Mouse (Mus musculus) limb, embryonic 12.5 days (tissue): ENCODE results near the gene Fam213a. TPM values are rescaled to one million over a fixed set of nuclear protein-coding genes. Genes with fewer than 3 reads are reported as not detected.

Experiments
- ATAC-seq: fragments of 200-750 bp; cut with Nextera tagmentation; 2 replicates; pipeline ENCODE4 v1.8.0; 2017; ENCODE audit warnings: low read depth, moderate TSS enrichment; ENCODE audit not compliant: insufficient number of reproducible peaks, insufficient read depth, low FRiP score, low TSS enrichment
- H3K27ac ChIP-seq: fragments of 300-500 bp; sonication (generic); 2 replicates; pipeline ENCODE4 v1.5.1; 2016; ENCODE audit warnings: mild to moderate bottlenecking, moderate library complexity
- H3K27me3 ChIP-seq: fragments of 300-500 bp; sonication (generic); 2 replicates; pipeline ENCODE4 v1.6.1; 2016; ENCODE audit warnings: mild to moderate bottlenecking, moderate library complexity
- H3K36me3 ChIP-seq: fragments of 300-500 bp; sonication (generic); 2 replicates; pipeline ENCODE4 v1.6.1; 2016; ENCODE audit warnings: mild to moderate bottlenecking, moderate library complexity
- H3K4me1 ChIP-seq: fragments of 300-500 bp; sonication (generic); replicated peaks from 2 replicates; pipeline ENCODE4 v1.6.1; 2016
- H3K4me2 ChIP-seq: fragments of 300-500 bp; sonication (generic); 2 replicates; pipeline ENCODE4 v1.6.1; 2016; ENCODE audit warnings: mild to moderate bottlenecking, moderate library complexity
- H3K4me3 ChIP-seq: fragments of 300-500 bp; sonication (generic); replicated peaks from 2 replicates; pipeline ENCODE4 v1.5.1; 2016; ENCODE audit warnings: mild to moderate bottlenecking
- H3K9ac ChIP-seq: fragments of 300-500 bp; sonication (generic); replicated peaks from 2 replicates; pipeline ENCODE4 v1.6.1; 2016; ENCODE audit warnings: mild to moderate bottlenecking, moderate library complexity
- H3K9me3 ChIP-seq: fragments of 300-500 bp; sonication (generic); 2 replicates; pipeline ENCODE4 v1.6.1; 2016; ENCODE audit warnings: mild to moderate bottlenecking, moderate library complexity
- WGBS: fragments of 180-500 bp; shearing (Covaris S2); methylation state at CpG from one replicate; pipeline ENCODE4 v1.1.7; 2016; 5-methylcytosine and 5-hydroxymethylcytosine counted together
- polyA plus RNA-seq: library from polyadenylated mRNA; unstranded; fragments of >200 nt; fragmentation: Nextera tagmentation; extraction: Ambion mirVana; gene quantifications from 2 replicates; pipeline ENCODE4 v1.2.1, GENCODE M21; 2016

The Fam213a gene
- polyA plus RNA-seq, 1 experiment from 2014 or later = 35.3 TPM

DNA sequence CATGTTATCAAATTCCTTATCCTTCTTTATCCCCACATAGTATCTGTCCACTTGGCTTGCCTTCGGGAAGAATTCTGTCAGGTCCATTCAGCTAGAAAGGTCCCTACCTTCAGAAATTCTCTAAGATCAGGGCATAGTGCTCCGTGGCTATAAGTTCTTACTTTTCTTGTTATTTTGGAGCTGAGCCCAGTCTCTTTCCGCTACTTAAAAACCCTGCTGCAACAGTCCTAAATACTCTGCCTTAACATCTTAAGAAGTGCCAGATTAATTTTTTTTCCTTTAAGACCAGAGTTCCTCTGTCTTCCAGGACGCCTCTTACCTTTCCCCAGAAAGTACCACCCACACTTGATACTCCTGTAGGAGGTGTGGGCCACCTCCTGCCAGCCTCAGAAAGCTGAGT, 53.4 kb downstream of the Fam213a start:
- ATAC-seq = no peak
- no peaks in the 10 kb centered on the region for H3K27me3 ChIP-seq
- no peaks in the 10 kb centered on the region for H3K9me3 ChIP-seq
- H3K9ac ChIP-seq = no peak overlapping the region
- H3K4me1 ChIP-seq = peaks cover 72% of the 10 kb centered on the region
- WGBS = 72% methylated on average over 4 of the region's 4 CpGs
- 0 out of 2 replicates have a peak overlapping the region, but pooled peaks have one; percentile 14 for H3K27ac ChIP-seq
- no peaks in the 10 kb centered on the region for H3K36me3 ChIP-seq
- H3K4me3 ChIP-seq = no peak overlapping the region
- H3K4me2 ChIP-seq = no peak overlapping the region

DNA sequence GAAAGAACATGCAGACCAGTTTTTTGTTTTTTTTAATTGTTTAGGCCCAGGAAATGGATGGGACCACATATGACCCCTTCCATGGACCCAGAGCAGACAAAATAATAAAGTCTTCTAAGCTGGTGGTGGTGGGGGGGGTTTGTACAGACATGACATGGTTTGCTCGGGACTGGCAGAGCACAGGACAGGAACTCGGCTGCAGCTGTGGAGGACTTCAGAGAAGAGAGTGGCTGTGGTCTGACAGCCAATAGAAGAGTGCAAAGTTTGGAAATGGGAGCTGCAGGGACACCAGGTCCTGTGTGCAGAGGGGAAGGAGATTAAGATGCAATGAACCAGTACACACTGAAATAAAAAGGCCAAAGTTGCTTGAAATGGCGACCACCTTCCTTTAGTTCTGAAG, 54.0 kb downstream of the Fam213a start:
- Histone ChIP-seq H3K9me3 (no peaks in the 10 kb centered on the region), H3K27me3 (no peaks in the 10 kb centered on the region), H3K27ac (peak overlapping the region; percentile 64), H3K4me1 (peaks cover 72% of the 10 kb centered on the region), H3K36me3 (no peaks in the 10 kb centered on the region), H3K4me3 (no peak overlapping the region), H3K4me2 (no peak overlapping the region), H3K9ac (no peak overlapping the region)
- WGBS = 41% methylated on average over 3 of the region's 3 CpGs
- no peak for ATAC-seq

DNA sequence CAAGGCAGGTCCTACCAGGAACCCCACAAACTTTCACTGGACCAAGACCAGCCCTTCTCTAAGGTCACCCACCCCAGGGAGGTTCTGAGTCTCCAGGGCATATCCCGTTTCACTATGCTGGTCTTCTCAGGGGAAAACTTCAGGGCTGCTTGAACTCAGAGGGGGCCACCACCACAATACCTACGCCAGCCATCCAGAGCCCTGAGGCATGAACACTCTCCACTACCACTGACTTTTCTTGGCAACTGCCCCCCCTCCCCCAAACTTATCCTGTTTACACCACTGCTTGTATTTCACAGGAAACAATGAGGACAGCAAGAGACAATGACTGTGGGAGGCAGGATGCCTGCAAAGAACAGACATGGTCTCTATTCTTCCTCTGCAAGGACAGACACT, 54.6 kb downstream of the Fam213a start:
- Histone ChIP-seq H3K4me2 (no peak overlapping the region), H3K4me3 (no peak overlapping the region), H3K9me3 (no peaks in the 10 kb centered on the region), H3K27ac (peak overlapping the region; percentile 64), H3K27me3 (no peaks in the 10 kb centered on the region), H3K36me3 (no peaks in the 10 kb centered on the region), H3K9ac (no peak overlapping the region), H3K4me1 (peaks cover 73% of the 10 kb centered on the region)
- WGBS = 44% methylated on average over 2 of the region's 2 CpGs
- ATAC-seq = no peak

DNA sequence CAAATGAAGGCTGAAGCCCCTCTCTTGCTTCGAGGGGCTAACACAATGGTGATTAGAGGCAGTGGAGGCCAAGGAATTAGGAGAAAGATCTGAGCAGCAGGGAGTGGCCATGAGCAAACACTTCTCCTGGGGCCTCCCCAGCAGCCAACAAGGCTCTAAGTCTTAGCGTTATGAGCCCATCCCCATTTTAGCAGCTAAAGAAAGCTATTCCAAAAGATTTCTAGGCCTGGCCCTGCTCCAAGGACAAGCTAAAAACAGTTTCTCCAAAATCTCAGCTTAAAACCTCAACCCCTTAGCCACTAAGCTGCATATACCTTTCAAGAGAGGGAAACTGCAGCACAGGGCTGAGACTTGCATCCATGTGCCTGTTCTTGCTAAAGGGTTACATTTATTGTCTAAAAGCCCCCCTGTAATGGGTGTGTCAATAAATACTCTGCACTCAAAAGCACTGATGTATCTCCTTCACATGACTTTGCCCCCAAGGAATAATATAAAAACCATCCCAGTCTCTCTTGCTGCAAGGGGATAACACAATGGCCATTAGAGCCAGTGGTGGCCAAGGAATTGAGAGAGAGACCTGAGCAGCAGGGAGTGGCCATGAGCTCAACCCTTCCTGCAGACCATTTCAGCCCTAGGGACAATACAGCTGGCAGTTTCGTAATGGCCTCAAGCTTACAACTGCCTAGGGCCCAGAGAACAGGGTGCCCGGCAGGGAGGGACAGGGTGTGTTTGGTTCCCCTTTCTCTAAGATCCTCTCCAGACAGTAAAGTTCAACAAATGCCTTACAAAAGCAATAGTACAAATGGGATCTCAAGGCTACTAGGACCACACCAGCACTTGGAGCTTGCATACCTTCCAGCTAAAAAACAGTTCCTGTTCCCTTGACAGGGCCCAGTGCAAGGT, 55.3 kb downstream of the Fam213a start:
- Histone ChIP-seq H3K9me3 (no peaks in the 10 kb centered on the region), H3K27me3 (no peaks in the 10 kb centered on the region), H3K27ac (peak overlapping the region; percentile 64), H3K36me3 (no peaks in the 10 kb centered on the region), H3K4me2 (no peak overlapping the region), H3K9ac (no peak overlapping the region), H3K4me3 (no peak overlapping the region), H3K4me1 (peaks cover 73% of the 10 kb centered on the region)
- ATAC-seq = no peak
- WGBS = 50% methylated on average over 4 of the region's 4 CpGs

DNA sequence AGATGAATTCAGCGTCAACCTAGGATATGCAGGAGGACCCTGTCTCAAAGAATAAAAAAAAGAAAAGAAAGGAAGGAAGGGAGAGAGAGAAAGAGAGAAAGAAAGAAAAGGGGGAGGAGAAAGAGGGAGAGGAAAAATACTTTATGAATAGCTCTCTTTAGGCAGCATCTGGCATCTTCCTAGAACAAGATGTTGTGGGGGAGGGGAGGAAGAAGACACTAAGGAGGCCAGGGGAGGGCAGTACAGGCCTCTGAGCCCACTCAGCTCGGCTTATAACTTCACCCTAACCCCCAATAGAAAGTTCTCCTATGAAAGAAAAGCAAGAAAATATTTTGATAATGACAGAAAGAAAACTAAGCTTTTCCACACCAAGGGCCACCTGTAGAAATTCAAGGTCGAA, 56.0 kb downstream of the Fam213a start:
- Histone ChIP-seq H3K27me3 (no peaks in the 10 kb centered on the region), H3K9me3 (no peaks in the 10 kb centered on the region), H3K27ac (peak overlapping the region; percentile 64), H3K4me3 (no peak overlapping the region), H3K4me2 (no peak overlapping the region), H3K4me1 (peaks cover 79% of the 10 kb centered on the region), H3K36me3 (no peaks in the 10 kb centered on the region), H3K9ac (no peak overlapping the region)
- WGBS = 53% methylated on average over 3 of the region's 3 CpGs
- ATAC-seq = no peak

DNA sequence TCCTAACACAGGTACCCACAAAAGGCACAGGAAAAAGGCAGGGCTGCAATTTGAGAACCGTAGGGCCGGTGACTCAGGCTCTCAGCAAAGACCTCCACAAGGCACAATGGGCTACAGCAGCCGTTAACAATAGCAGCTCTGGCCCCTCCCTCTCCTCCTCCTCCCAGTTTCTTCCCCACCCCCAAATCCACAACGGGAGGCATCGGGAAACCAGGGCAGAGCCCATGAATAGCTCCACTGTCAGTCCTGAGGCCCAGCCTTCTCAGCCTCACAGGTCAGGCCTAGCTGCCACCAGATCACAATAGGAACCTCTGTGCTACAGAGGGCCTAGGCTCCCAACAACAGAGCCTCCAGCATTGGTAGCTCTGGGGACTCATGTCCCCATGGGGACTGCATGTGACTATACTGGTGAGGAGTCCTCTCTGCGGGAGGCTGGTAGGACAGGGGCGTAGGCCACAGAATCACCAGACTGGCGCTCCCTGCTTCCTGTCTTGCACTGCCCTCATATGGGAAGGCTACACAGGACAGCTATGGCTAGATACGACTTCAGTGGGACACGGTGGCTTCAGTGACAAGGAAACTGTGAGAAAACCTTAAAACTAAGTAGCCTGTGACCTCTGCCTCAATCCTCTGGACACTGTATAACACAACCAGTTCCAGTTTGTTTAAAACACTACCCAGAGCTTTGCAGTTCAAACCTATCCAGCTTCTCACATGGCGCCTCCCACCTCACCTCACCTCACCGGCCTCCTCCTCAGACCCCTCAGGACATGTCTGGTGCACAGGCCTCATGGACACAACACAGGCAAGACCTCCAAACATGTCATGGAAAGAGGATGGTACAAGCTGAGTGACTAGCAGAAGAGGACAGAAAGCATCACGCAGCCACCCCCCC, 57.1 kb downstream of the Fam213a start:
- ATAC-seq = peak; percentile 77
- H3K27me3 ChIP-seq = no peaks in the 10 kb centered on the region
- no peaks in the 10 kb centered on the region for H3K9me3 ChIP-seq
- H3K36me3 ChIP-seq = no peaks in the 10 kb centered on the region; the same call in 1 of the 2 replicates
- peak overlapping the region; percentile 34; the same call in 1 of the 2 replicates for H3K9ac ChIP-seq
- H3K27ac ChIP-seq = peak overlapping the region; percentile 88
- H3K4me2 ChIP-seq = peak overlapping the region; percentile 35
- H3K4me1 ChIP-seq = peaks cover 80% of the 10 kb centered on the region
- H3K4me3 ChIP-seq = no peak overlapping the region
- 32% methylated on average over 13 of the region's 13 CpGs for WGBS

DNA sequence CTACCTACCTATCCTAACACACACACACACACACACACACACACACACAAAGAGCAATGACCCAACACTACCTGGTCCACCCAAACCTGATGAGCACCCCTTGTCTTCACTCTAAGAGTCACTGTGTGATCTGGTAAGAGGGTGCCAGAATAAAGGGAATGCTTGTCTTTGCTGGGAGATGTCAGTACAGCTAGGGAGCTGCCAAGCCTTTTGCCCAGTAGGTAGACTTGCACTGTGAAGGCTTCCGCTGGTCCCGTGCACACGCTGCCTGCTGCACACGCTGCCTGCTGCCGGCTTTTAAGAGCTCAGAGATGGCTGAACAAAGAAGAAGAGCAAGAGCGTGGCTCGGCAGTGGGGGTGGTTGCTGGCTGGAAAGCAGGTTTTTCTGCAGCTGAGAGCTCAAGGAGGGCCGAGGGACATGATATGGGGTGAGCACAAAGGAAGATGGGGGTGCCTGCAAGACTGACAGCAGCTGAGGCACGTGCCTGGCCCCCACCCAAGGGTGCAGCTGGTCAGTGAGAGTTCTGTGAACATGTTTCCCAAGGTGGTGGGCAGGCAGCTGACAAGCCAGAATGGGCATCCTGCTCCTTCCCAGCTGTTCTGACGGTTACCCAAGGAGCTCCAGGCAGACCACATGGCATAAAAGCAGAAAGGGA, 57.9 kb downstream of the Fam213a start:
- ATAC-seq = no peak
- no peak overlapping the region for H3K4me3 ChIP-seq
- H3K27ac ChIP-seq = peak overlapping the region; percentile 88
- no peaks in the 10 kb centered on the region for H3K9me3 ChIP-seq
- H3K4me2 ChIP-seq = peak overlapping the region; percentile 35
- no peaks in the 10 kb centered on the region for H3K27me3 ChIP-seq
- no peaks in the 10 kb centered on the region; the same call in 1 of the 2 replicates for H3K36me3 ChIP-seq
- H3K9ac ChIP-seq = peak overlapping the region; percentile 34; the same call in 1 of the 2 replicates
- 27% methylated on average over 10 of the region's 10 CpGs for WGBS
- H3K4me1 ChIP-seq = peaks cover 83% of the 10 kb centered on the region

DNA sequence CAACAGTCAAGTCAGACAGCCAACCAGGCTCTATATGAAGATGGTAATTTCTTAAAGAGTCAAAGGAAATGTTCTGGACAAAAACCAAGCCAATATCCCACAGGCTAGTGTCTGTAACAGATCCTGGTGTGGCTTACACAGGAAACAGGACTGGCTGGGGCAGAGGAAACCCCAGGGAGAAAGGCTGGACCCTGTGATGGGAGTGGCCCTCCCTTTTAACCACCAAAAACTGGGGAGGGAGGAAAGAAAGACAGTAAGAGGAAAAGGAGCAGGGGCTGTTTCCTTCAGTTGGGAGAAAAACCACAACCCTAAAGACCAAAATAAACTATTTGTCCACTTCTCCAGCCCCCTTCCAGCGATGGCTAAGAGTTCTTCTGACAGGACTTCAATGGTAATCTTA, 58.4 kb downstream of the Fam213a start:
- peaks cover 85% of the 10 kb centered on the region for H3K4me1 ChIP-seq
- no peaks in the 10 kb centered on the region for H3K9me3 ChIP-seq
- H3K27me3 ChIP-seq = no peaks in the 10 kb centered on the region
- H3K9ac ChIP-seq = no peak overlapping the region
- H3K4me2 ChIP-seq = no peak overlapping the region
- H3K4me3 ChIP-seq = no peak overlapping the region
- no peaks in the 10 kb centered on the region; the same call in 1 of the 2 replicates for H3K36me3 ChIP-seq
- 82% methylated on average over 1 of the region's 1 CpGs for WGBS
- peak overlapping the region; percentile 88; the same call in 1 of the 2 replicates for H3K27ac ChIP-seq
- no peak for ATAC-seq

DNA sequence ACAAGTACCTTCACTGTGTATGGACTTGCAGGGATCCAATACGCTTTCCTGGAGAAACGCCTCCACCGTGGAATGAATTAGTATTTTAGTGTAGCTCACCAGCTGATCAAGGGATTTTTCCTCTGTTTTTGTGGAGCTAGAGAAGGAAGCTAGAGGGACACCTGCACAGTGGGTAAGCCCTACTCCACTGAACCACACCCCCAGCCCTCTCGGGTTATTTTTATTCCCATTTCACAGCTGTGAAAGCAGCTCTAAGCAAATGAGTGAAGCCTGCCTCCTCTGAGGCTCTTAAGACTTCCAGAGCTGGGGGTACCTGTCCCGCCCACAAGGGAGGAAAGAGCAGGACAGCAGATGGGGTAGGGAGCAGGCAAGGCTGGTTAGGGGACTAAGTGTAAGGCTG, 60.2 kb downstream of the Fam213a start:
- H3K9ac ChIP-seq = no peak overlapping the region
- H3K9me3 ChIP-seq = no peaks in the 10 kb centered on the region
- H3K27ac ChIP-seq = no peak overlapping the region
- H3K4me3 ChIP-seq = no peak overlapping the region
- 40% methylated on average over 5 of the region's 5 CpGs for WGBS
- H3K36me3 ChIP-seq = peaks cover under 1% of the 10 kb centered on the region; the same call in 1 of the 2 replicates
- no peak for ATAC-seq
- no peak overlapping the region for H3K4me2 ChIP-seq
- H3K4me1 ChIP-seq = peaks cover 85% of the 10 kb centered on the region
- H3K27me3 ChIP-seq = no peaks in the 10 kb centered on the region

DNA sequence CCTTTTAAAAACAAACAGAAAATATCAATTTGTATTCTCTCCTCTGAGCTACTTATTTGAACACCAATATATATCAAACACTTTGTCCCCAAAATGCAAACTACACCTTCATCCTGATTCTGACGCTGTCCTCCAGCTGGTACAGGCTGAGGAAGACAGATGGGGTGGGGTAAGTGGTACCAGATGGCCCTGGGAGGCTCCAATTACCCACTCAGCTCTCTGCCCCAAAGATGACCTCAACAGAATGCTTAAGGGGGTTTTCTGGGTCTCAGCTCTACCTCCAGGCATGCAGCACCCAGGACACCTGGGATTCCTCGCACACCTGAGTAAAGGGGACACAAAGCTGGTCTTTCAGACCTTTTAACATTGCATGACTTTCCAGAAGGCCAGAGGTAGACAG, 60.9 kb downstream of the Fam213a start:
- ATAC-seq = 0 out of 2 replicates have a peak, but pooled peaks have one; percentile 21
- H3K4me1 ChIP-seq = peaks cover 81% of the 10 kb centered on the region
- H3K27me3 ChIP-seq = no peaks in the 10 kb centered on the region
- WGBS = 5% methylated on average over 2 of the region's 2 CpGs
- peaks cover 7% of the 10 kb centered on the region for H3K36me3 ChIP-seq
- H3K4me3 ChIP-seq = no peak overlapping the region
- H3K4me2 ChIP-seq = no peak overlapping the region
- H3K27ac ChIP-seq = no peak overlapping the region
- H3K9me3 ChIP-seq = no peaks in the 10 kb centered on the region
- no peak overlapping the region for H3K9ac ChIP-seq
